Mouse (Mus musculus) heart, adult 11 months (tissue): ENCODE measurements around the gene Ager.

Source experiments
- DNase-seq: peaks from one replicate; pipeline ENCODE4 v3.0.0; 2022

Gene Ager

DNA sequence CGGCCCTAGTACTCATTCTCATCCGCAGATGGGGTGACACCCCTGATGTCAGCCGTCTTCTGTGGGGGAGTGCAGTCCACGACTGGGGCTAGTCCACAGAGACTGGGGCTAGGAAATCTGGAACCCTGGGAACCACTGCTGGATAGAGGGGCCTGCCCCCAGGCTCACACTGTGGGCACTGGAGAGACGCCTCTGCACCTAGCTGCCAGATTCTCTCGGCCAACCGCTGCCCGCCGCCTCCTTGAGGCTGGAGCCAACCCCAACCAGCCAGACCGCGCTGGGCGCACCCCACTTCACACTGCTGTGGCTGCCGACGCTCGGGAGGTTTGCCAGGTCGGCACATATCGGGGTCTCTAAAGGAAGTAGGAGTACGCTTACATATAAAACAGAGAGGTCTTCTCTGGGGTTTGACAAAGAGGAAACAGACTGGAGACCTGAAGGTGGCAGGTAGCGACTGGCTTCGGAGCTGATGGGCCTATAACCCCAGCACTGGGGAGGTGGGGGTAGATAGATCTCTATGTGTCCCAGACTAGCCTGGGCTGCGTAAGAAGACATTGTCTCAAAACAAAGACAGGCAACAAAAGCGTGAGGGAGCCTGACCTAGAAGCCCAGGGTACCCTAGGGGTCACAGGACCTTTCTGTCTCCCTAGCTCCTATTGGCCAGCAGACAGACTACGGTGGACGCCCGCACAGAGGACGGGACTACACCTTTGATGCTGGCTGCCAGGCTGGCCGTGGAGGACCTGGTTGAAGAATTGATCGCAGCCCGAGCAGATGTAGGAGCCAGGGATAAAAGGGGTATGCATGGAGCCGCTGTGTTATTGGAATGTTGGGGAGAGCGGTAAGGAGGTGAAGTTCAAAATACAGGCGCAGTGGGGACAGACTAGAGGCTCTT lies 11.5 kb upstream of the Ager start:
- peak; percentile 96 for DNase-seq

DNA sequence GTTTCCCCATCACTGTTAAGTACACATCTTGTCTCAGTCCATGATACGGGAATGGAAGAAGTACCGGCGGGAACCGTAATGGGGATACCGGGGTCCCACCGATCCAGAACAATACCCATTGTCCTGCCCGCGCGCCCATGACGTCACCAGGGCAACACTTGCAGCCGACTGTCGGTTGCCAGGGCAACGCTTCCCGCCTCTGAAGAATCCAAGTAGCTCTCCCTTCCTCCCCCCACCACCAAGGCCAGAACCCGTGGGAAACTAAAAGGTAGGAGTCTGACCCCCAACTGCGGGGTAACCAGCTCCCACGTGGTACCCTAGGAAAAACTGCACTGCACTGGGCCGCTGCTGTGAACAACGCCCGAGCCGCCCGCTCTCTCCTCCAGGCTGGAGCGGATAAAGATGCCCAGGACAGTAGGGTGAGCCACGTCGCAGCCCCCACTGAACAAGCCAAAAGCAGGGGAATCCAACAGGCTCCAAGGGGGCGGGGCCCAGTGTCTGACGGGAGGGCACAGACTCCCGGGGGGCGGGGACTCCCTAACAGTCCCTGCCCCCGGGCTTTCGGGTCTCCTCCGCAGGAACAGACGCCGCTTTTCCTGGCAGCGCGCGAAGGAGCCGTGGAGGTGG lies 10.8 kb upstream of the Ager start:
- peak; percentile 99 for DNase-seq

DNA sequence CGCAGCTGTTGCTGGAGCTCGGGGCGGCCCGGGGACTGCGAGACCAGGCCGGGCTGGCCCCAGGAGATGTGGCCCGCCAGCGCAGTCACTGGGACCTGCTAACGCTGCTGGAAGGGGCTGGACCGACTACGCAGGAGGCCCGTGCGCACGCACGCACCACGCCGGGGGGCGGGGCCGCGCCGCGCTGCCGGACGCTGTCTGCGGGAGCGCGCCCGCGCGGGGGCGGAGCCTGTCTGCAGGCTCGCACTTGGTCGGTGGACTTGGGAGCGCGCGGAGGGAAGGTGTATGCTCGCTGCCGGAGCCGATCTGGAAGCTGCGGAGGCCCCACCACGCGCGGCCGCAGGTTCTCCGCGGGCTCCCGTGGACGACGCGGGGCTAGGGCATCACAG lies 10.2 kb upstream of the Ager start:
- peak; percentile 100 for DNase-seq

DNA sequence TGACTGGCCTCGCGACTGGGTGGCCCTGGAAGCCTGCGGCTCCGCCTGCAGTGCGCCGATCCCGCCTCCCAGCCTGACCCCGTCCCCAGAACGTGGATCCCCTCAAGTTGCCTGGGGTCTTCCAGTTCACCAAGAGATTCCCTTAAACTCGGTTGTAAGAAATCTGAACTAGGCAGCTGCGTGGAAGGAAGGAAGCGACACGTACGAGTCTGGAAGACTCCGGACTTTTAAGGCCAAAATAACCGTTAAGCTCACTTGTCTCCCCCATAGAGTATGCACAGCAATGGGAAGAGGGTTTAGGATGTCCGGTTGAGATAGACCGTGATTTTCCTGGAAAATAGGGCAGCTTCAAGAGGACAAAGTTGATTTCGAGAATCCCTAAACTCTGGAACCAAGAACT lies 9.8 kb upstream of the Ager start:
- no peak for DNase-seq

DNA sequence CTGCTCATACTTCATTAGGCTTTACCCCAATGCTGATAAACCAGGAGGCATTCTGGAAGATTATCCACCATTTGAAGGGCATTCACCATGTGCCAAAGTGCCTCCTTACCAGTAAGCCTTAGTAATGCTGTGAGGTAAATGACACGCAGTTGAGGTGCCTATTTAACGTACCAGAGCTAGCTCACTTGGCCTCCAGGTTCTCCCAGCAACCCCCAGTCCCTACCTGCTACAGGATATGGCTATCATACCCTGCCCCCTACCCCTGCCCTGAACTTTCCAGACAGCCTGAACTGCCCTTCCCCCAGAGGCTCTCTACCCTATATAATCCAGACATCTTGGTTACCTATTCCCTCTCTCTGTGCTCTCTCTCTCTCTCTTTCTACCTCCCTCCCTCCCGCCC lies 8.9 kb upstream of the Ager start:
- peak; percentile 94 for DNase-seq

DNA sequence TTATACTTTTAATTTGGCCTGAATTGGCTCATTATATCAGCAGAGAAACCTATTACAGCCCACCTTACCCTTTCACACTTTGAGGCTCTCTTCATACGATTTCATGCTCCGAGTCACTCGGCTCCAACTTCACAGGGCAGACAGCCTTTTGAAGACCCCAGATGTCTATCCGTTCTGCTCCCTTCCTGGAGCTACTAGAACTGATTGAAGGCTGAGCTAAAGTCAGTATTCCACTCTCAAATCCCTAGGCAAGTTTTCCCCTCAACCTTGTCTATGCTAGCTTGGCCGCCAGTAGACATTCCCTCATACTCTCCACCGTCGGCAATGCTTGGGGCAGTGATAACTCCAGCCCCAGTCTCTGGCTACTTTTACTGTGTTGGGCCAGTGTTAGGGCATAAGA lies 8.5 kb upstream of the Ager start:
- no peak for DNase-seq

DNA sequence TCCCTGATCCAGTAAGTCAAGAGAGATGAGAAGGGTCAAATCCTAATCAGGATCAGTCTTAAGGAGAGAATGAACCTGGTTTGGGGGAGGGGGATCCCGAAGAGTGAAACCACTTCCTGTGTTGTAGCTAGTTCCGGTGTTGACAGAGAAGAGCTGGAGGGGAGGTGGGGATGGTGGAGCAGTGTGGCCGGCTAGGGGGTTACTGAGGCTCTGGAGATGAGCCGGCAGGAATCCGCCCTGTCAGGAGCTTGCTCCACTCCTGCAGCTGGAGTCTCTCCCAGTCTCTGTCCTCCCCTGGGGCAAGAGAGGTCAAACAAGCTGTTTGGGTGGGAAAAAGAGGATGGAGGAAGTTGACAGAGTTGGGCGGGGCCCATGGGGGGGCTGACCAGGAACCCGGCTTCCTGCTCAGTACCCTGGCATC lies 8.0 kb upstream of the Ager start, which contains the start of gene Gpsm3:
Gpsm3 (plus strand) TSS at position 126 of the 421 bp plus-strand sequence.
- peak; percentile 99 for DNase-seq

DNA sequence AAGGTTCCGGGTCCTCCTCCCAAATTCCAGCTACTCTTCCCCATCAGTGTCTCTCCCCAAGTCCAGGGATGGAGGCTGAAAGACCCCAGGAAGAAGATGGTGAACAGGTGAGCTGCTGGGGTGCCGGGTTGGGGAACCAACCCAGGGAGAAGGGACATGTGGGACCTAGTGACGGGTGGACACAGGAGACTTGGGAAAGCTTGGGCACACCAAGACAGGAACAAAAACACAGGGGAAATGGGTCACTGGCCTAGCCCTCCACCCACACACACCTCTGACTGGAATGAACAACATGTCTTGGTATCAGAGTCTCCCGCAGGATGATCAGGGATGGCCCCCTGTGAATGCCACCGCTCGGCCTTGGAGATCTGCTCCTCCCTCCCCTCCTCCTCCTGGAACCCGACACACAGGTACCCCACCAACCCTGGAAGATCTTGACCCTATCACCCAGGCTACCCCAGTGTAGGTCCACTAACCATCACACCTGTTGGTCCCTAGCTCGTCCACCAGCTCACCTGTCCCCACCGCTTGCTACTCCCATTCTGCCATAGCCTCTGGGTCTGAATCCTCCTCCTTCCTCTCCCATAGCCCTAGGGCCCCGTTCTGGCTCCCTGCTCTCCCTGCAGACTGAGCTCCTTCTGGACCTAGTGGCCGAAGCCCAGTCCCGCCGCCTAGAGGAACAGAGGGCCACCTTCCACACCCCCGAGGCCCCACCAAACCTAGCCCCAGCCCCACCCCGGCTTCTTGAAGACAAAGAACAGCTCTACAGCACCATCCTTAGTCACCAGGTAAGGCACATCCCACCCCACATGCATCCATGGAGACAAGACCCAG lies 7.3 kb upstream of the Ager start:
- DNase-seq, result peak; percentile 96

DNA sequence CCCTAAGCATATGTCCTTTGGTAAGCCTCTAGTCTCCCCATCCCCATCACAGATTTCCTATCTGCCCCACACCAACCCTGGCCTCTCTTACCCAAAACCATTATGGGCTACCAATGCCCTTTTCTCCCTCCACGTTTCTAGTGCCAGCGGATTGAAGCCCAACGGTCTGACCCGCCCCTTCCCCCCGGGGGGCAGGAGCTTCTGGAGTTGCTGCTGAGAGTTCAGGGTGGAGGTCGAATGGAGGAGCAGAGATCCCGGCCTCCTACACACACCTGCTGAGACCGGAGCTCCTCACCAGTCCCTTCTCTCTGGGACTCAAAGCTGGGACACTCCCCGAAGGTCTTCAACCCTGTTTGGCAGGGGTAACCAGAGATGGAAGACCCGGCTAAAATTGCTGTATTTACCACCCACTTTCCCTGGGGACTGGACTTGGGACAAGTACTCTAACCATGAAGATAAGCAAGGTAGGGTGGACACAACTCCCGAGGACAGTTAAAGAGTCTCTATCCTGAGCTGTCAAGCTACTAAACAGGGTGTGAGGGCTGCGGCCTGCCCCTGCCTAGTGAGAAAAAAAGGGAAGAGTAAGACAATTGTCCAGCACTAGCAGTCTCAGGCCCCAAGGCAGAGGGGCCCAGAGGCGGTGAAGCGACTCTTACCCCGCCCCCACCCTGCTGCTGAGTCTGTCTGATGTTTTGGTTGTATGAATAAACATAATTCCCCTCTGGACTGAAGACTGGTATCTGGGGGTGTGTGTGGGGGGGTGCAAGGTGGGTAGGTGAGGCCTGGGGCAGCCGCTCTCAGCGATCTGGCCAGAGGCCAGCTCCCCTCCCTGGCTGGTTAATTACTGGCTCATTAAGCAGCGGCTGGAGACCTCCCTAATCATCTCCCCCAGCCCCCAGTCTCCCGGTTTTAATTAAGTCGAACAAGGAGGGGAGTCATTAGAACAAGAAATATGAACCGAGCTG lies 6.4 kb upstream of the Ager start, which contains the start of gene Pbx2:
Pbx2 (plus strand) TSS at position 238 of the 965 bp plus-strand sequence.
- peak; percentile 96 for DNase-seq

DNA sequence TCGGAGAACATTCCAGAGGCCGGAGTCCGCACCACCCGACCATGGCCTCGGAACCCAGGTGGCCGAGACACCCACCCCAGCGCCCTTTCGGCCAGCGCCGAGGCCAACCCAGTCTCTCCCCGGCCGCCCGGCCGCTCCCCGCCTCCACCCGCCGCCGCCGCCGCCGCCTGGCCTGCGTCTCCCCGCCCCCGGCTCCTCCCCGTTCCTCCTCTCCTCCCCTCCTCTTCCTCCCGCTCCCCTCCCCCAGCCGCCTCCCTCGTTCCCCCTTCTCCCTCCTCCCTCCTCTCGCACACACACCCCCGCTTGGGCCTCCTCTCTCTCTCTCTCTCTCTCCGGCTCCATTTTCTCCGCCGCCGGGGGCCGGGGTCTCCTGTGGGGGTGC lies 5.7 kb upstream of the Ager start:
- peak; percentile 99 for DNase-seq

DNA sequence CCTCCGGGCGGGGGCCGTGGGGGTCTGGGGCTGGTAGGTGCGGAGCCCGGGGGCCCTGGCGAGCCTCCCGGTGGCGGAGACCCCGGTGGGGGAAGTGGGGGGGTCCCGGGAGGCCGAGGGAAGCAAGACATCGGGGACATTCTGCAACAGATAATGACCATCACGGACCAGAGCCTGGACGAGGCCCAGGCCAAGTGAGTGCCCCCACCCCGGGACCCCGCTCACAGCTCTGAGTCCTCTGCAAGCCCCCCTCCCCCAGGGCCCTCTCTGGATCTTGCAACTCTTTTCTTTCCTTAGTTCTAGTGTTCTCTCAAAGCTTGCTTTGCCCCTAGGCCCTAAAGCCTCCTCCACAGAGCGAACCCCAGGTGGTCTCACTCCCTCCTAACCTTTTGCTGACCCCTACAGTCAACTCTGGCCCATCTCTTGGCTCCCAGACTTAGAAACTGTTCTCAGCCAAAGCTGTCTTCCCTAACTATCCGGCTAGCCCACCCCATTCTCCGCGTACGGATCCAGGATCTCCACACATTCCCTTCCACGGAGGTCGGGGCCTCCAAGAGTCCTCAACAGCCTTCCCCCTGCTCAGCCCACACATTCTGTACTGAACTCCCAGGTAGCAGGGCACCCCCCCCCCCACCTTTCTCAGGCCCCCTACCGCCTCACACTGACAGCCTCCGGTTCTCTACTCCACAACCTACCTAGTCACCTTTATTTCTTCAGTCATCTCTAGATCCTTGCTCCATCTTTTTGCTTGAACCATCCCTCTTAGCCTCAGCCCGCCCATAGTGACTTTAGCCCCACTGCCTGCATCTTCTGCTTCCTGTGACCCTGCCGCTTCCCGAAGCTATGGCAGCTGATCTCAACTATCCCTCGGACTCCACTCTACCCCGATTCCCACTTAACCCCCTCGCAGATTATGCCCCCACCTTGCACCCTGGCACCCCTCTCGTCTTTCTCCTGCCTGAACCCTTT lies 4.8 kb upstream of the Ager start:
- DNase-seq, result peak; percentile 95

DNA sequence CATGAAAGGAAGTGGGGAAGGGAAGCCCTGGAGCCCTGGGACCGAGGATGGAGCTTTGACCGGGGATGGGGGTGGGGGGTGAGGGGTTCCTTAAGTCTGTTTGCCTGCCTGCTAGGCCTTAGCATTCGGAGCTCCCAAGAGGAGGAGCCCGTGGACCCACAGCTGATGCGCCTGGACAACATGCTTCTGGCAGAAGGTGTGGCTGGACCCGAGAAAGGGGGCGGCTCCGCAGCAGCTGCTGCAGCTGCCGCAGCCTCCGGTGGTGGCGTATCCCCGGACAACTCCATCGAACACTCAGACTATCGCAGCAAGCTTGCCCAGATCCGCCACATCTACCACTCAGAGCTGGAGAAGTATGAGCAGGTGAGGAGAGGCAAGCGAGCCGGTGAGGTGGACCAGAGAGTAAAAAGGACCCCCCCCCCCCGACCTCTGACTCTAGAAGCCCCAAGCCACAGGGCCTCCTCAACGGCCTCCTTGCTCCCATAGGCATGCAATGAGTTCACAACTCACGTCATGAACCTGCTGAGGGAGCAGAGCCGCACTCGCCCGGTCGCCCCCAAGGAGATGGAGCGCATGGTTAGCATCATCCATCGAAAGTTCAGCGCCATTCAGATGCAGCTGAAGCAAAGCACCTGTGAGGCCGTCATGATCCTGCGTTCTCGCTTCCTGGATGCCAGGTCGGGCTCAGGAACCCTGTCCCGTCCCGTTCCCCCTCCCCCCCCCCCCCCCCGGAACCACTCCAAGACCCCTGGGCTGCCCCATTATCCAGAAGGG lies 3.7 kb upstream of the Ager start:
- peak; percentile 94 for DNase-seq

DNA sequence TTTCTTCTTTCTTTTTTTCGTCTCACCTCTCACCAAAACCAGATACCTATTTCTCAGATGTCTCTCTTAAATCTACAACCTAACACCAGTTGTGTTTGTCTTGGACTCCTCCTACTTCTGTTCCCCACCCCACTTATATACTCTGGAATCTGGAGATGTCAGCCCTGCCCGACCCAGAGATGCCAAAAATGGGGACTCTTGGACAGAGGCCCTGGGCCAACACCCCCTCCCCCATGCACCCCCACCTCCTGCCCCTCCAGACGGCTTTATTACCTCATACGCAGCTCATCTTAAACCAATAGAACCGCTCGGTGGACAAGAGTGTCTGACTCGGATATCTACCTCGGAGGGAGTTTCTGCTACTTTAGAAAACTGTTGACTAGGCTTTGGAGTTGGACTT lies 1.6 kb upstream of the Ager start:
- no peak for DNase-seq

DNA sequence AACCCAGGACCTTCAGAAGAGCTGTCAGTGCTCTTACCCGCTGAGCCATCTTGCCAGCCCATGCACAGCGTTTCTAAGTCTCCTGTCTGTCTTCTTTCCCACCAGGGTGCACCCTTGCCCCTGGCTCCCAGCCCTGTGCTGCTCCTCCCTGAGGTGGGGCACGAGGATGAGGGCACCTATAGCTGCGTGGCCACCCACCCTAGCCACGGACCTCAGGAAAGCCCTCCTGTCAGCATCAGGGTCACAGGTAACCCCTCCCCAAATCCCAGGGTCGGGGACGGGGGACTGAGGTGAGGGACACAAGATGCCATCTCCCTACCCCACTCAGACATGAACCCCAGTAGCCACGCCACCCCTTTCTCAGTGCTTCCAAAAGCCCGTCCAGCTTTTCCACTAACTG lies 2.2 kb downstream of the Ager start:
- DNase-seq, result no peak

DNA sequence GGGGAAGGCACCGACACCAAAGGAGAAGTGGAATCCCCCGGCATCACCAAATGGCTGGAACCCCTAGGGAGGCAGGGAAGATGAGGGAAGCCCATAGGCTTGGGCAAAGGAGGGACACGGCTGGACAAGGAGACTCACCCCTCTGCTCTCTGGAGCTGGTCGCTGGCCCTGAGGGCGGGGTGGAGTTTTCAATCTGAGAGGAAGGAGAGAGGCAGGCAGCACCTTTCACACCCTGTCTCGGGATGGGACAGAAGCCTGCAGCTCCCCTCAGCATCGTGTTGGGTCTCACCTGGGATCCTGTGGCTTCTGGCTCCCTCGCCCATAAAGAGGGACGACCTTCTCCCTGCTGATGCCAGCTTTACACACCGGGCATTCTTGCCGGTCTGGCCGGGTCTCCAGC lies 4.1 kb downstream of the Ager start:
- no peak for DNase-seq

DNA sequence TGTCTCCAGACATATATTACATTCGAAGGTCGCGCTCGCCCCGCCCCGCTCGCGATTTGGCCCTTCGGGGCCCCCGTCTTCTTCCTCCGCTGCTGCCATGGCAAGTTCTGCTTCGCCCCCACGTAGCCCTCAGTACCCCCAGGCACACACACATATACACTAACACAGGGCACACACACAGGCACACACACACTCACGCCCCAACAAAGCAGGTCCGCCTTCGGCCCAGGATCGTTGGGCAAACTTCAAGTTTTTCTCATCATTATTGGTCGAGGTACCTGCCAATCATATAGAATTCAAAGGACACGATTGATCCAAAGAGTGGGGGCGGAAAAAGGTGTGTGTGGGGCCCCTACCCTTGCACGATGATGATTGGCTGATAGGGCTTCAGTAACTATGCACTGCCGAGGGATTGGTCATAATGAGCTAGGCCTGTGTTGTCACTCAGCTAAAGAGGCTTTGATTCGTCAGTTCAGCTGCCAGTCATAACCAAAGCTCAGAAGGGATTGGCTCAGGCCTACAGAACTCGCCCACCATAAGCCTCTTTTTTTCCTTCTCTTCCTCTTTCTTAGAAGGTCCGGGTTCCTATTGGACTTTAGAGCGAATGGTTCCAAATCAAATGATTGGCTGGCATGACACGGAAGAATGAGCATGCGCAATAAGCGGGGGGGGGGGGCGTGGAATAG lies 5.9 kb downstream of the Ager start, which contains the start of gene Rnf5:
Rnf5 (minus strand) TSS at position 316 of the 686 bp plus-strand sequence.
- peak; percentile 100 for DNase-seq

DNA sequence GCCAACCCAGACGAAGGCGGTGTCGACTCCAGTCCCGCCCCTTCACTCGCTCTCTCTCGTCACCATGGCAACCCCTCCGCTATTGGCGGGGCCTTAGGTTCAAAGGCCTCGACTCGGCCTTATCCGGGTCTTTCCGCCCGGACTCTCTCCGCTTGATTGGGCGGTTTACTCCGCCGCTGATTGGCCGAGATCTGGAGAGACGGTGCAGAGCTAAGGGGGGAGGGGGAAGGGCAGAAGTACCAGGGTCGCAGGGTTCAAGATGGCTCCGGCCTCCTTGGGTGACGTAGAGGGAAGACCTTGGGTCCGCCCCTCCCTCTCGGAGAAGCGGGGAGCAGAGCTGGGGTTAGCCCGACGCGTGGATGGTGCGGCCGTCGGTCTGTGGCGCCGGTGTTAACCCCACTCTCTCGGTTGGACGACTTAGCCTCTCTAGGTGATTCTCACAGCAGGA lies 6.4 kb downstream of the Ager start, which contains the start of gene Agpat1:
Agpat1 (plus strand) TSS at position 202 of the 448 bp plus-strand sequence.
- DNase-seq, result peak; percentile 100

DNA sequence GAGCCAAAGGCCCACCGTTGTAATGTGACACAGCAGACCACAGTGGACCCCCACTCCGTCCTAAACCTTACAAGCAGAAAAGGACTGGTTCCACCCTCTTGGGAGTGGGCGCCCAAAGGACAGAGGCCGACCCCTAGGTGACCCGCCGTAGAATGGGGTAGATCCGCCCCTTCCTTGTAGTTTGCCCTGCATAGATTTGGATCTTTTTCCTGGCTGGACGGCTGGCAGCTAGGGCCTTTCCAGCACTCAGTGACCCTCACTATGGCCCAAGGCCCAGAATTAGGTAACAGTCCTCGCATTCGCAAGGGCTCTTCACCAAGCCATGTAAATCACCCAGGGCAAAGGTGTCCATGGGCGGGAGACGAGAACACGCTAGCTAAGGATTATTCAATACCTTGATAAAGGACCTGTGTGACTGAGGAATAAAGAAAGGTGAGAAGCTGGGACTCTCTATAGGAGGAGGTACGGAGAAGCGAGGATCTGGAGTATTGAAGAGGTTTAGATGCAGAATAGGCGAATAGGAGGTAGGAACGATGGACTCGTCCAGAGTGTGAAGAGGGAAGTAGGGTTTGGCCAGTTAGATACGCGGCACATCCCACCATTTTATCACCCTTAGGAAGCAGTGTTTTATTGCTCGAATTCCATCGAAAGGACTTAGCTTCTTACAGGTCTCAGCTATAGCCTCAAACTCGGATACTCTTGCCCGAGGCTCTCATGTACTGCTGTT lies 7.0 kb downstream of the Ager start:
- DNase-seq, result peak; percentile 94
